Mouse (Mus musculus) ES-Bruce4 (cell line): ENCODE measurements around the gene Sorbs2.

ENCODE experiments used
- CTCF ChIP-seq: IDR thresholded peaks from one replicate; pipeline ENCODE4 v1.8.1; 2011; ENCODE audit warnings: low read depth, low read length
- EP300 ChIP-seq: IDR thresholded peaks from 2 replicates; pipeline ENCODE4 v1.6.1; 2011; ENCODE audit warnings: low read depth, low read length; ENCODE audit not compliant: insufficient read depth
- POLR2A ChIP-seq: IDR thresholded peaks from one replicate; pipeline ENCODE4 v1.8.1; 2011; ENCODE audit warnings: low read length; ENCODE audit not compliant: insufficient read depth

GRCm38 (mm10) chr8:45615050-45615449, 107.5 kb downstream of the Sorbs2 start:
- no peak for TF ChIP-seq CTCF
- no peak for TF ChIP-seq POLR2A
- no peak for TF ChIP-seq EP300
